Mouse (Mus musculus) intestine, postnatal 0 days (tissue): ENCODE data around the gene Htra2. TPM values are rescaled to one million over a fixed set of nuclear protein-coding genes. Genes with fewer than 3 reads are reported as not detected.

ENCODE experiments used
- ATAC-seq: fragments of 200-750 bp; cut with Nextera tagmentation; 2 replicates; pipeline ENCODE4 v1.8.0; 2017; ENCODE audit warnings: mild to moderate bottlenecking, moderate TSS enrichment, moderate library complexity
- H3K27ac ChIP-seq: fragments of 300-500 bp; sonication (generic); 2 replicates; pipeline ENCODE4 v1.5.1; 2014; ENCODE audit warnings: mild to moderate bottlenecking, low read depth, low read length, moderate library complexity
- H3K27me3 ChIP-seq: fragments of 300-500 bp; sonication (generic); replicated peaks from 2 replicates; pipeline ENCODE4 v1.6.1; 2014; ENCODE audit warnings: low read length, mixed read lengths; ENCODE audit not compliant: control insufficient read depth, insufficient read depth
- H3K36me3 ChIP-seq: fragments of 300-500 bp; sonication (generic); 2 replicates; pipeline ENCODE4 v1.6.1; 2014; ENCODE audit warnings: mild to moderate bottlenecking, moderate library complexity; ENCODE audit not compliant: control insufficient read depth, insufficient read depth
- H3K4me1 ChIP-seq: fragments of 300-500 bp; sonication (generic); replicated peaks from 2 replicates; pipeline ENCODE4 v1.6.1; 2014; ENCODE audit warnings: antibody characterized with exemption, low read length, mixed read lengths; ENCODE audit not compliant: control insufficient read depth, insufficient read depth
- H3K4me2 ChIP-seq: fragments of 300-500 bp; sonication (generic); replicated peaks from 2 replicates; pipeline ENCODE4 v1.6.1; 2014; ENCODE audit warnings: low read depth, mild to moderate bottlenecking, moderate library complexity
- H3K4me3 ChIP-seq: fragments of 300-500 bp; sonication (generic); 2 replicates; pipeline ENCODE4 v1.5.1; 2014; ENCODE audit warnings: low read depth, low read length
- H3K9ac ChIP-seq: fragments of 300-500 bp; sonication (generic); 2 replicates; pipeline ENCODE4 v1.6.1; 2014; ENCODE audit warnings: mild to moderate bottlenecking, low read depth, low read length
- H3K9me3 ChIP-seq: fragments of 300-500 bp; sonication (generic); 2 replicates; pipeline ENCODE4 v1.6.1; 2016; ENCODE audit warnings: mixed run types; ENCODE audit not compliant: control insufficient read depth
- CTCF ChIP-seq: sonication (generic); IDR thresholded peaks from 2 replicates; pipeline ENCODE4 v1.5.1; 2016; ENCODE audit warnings: low read depth, mild to moderate bottlenecking, control low read depth, antibody characterized with exemption, moderate library complexity
- WGBS: fragments of 180-500 bp; shearing (Covaris S2); extraction: QIAGEN DNeasy Blood & Tissue Kit; methylation state at CpG from one replicate; pipeline ENCODE4 v1.1.7; 2014; 5-methylcytosine and 5-hydroxymethylcytosine counted together
- polyA plus RNA-seq: library from polyadenylated mRNA; unstranded; fragments of >200 nt; fragmentation: Nextera tagmentation; extraction: Ambion mirVana; gene quantifications from 2 replicates; pipeline ENCODE4 v1.2.1, GENCODE M21; 2015

Htra2 gene
- polyA plus RNA-seq, 1 experiment from 2014 or later, result 24.0 TPM

GRCm38 (mm10) chr6:83095968-83096367 is 40.9 kb upstream of the Htra2 start:
- no peak overlapping the region for H3K4me3 ChIP-seq
- H3K27me3 ChIP-seq, result no peaks in the 10 kb centered on the region
- no peak for TF ChIP-seq CTCF
- no peak for ATAC-seq
- H3K27ac ChIP-seq, result no peak overlapping the region
- no peaks in the 10 kb centered on the region for H3K36me3 ChIP-seq
- no peak overlapping the region for H3K9ac ChIP-seq
- no peak overlapping the region for H3K4me2 ChIP-seq
- 57% methylated on average over 6 of the region's 6 CpGs for WGBS
- H3K4me1 ChIP-seq, result no peaks in the 10 kb centered on the region
- H3K9me3 ChIP-seq, result no peaks in the 10 kb centered on the region

DNA sequence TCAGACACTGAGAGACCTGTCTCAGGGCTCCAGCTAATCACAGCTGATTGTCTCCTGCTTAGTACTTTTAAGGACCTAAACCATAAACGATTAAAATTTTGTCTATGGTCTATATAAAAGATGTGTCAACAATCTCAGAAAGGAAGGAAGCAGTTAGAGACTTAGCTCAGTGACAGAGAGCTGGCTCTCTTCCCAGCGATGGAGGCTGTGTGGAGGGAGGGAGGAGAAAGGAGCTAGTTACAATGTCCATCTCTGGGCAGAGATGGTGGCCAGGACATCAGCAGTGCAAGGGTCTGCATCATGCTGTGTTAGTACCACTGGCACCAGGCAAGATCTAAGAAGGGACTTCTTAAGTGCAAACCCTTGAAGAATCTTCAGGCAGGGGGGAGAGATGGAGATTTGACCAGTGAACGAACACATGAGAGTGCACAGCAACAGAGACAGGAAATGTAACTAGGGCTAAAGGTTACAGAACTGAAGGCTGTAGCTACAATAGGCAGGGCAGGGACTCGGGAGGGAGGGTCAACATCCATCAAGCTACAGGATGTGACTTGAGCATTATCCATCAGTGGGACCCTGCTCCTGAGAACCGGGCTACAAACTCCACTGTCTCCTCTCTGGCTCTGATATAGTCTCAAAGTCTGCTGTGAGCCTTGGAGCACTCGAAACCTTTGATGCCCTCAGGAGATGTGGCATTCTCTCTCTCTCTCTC is 37.5 kb upstream of the Htra2 start:
- 25% methylated on average over 6 of the region's 6 CpGs for WGBS
- Histone ChIP-seq H3K27me3 (peaks cover 21% of the 10 kb centered on the region), H3K9ac (no peak overlapping the region), H3K4me3 (no peak overlapping the region), H3K4me1 (no peaks in the 10 kb centered on the region), H3K36me3 (no peaks in the 10 kb centered on the region), H3K27ac (no peak overlapping the region), H3K4me2 (no peak overlapping the region), H3K9me3 (no peaks in the 10 kb centered on the region)
- no peak for TF ChIP-seq CTCF
- no peak for ATAC-seq

GRCm38 (mm10) chr6:83087926-83088260 is 32.8 kb upstream of the Htra2 start:
- Histone ChIP-seq H3K4me1 (no peaks in the 10 kb centered on the region), H3K9me3 (no peaks in the 10 kb centered on the region), H3K9ac (no peak overlapping the region), H3K4me2 (peak overlapping the region; percentile 55), H3K27ac (no peak overlapping the region), H3K27me3 (peaks cover 61% of the 10 kb centered on the region), H3K4me3 (peak overlapping the region; percentile 32), H3K36me3 (0 out of 2 replicates have a peak, but pooled peaks cover under 1% of the 10 kb centered on the region)
- TF ChIP-seq CTCF, result no peak
- WGBS, result 16% methylated on average over 9 of the region's 9 CpGs
- no peak for ATAC-seq

DNA sequence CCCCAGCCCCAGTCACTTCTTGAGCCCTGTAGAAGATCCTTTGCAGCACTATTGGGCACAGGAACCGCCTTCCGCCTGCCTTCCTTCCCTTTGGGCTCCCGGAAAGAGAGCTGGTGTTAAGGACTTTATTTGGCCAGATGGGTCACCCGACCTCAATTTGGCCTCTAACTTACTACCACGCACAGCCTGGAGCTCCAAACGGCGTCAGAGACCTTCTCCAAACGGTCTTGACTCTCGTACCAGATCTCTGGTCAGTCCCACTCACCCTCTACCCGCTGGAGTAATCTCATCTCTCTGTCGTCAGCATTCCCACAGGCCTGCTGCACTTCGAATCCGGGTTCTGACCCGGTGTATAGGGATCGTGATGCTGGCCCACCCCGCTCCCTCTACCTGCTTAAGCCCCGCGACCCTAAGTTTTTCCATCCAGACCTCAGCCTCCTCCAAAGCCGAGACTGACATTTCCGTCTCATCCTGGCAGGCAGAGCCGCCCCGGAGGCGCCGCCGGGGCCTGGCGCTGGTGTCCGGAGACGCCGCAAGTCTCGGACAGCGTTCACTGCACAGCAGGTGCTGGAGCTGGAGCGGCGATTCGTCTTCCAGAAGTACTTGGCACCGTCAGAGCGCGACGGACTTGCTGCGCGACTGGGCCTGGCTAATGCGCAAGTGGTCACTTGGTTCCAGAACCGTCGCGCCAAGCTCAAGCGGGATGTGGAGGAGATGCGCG is 32.3 kb upstream of the Htra2 start:
- H3K4me2 ChIP-seq, result peak overlapping the region; percentile 55
- peak overlapping the region; percentile 32 for H3K4me3 ChIP-seq
- H3K9me3 ChIP-seq, result no peaks in the 10 kb centered on the region
- H3K4me1 ChIP-seq, result no peaks in the 10 kb centered on the region
- no peak for ATAC-seq
- 0 out of 2 replicates have a peak, but pooled peaks cover 6% of the 10 kb centered on the region for H3K36me3 ChIP-seq
- no peak overlapping the region for H3K9ac ChIP-seq
- TF ChIP-seq CTCF, result no peak
- H3K27ac ChIP-seq, result no peak overlapping the region
- WGBS, result 3% methylated on average over 46 of the region's 47 CpGs
- peaks cover 64% of the 10 kb centered on the region for H3K27me3 ChIP-seq

GRCm38 (mm10) chr6:83086121-83087035 is 31.3 kb upstream of the Htra2 start, which contains the start of gene Lbx2:
Lbx2 (plus strand) TSS chr6:83086367.
- Histone ChIP-seq H3K4me2 (peak within 1 kb of the TSS; percentile 55), H3K36me3 (peaks cover 14% of the 10 kb centered on the region; the same call in 1 of the 2 replicates), H3K4me1 (no peaks in the 10 kb centered on the region), H3K9ac (no peak within 1 kb of the TSS), H3K27me3 (peaks cover 64% of the 10 kb centered on the region), H3K27ac (no peak within 1 kb of the TSS), H3K9me3 (no peaks in the 10 kb centered on the region), H3K4me3 (peak within 1 kb of the TSS; percentile 32; the same call in 1 of the 2 replicates)
- no peak for ATAC-seq
- no peak for TF ChIP-seq CTCF
- 7% methylated on average over 42 of the region's 42 CpGs for WGBS

GRCm38 (mm10) chr6:83084477-83084876 is 29.4 kb upstream of the Htra2 start:
- Histone ChIP-seq H3K27me3 (peaks cover 58% of the 10 kb centered on the region), H3K4me2 (no peak overlapping the region)
- ATAC-seq, result no peak

More at GRCm38 (mm10) chr6:83084477-83084876, 29.4 kb upstream of the Htra2 start:
- H3K27ac ChIP-seq, result no peak overlapping the region
- TF ChIP-seq CTCF, result no peak
- H3K9me3 ChIP-seq, result no peaks in the 10 kb centered on the region
- H3K4me3 ChIP-seq, result no peak overlapping the region
- H3K4me1 ChIP-seq, result no peaks in the 10 kb centered on the region
- WGBS, result 17% methylated on average over 6 of the region's 6 CpGs
- H3K9ac ChIP-seq, result no peak overlapping the region
- H3K36me3 ChIP-seq, result peaks cover 22% of the 10 kb centered on the region; the same call in 1 of the 2 replicates
